Mouse (Mus musculus): ENCODE results near the gene Tmem150a. TPM values are rescaled to one million over a fixed set of nuclear protein-coding genes. Genes with fewer than 3 reads are reported as not detected.

Gene Tmem150a
- polyA plus RNA-seq, 1 experiment from 2014 or later: 39.5 TPM

DNA sequence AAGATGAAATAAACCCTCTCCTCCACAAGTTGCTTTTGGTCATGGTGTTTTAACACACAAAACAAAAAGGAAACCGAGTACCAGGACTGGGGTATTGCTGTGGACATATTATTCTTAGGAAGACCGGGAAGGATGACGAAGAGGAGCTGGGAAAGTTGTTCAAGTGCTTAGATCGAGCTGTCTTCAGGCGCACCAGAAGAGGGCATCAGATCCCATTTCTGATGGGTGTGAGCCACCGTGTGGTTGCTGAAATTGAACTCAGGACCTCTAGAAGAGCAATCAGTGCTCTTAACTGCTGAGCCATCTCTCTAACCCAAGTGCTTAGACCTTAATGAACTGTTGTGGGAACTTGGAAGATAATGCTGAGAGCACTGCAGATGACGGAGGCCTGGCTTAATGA lies 8.8 kb downstream of the Tmem150a start:
- peaks cover 11% of the 10 kb centered on the region; the same call in 1 of the 2 replicates for H3K36me3 ChIP-seq (ENCODE audit: control insufficient read depth, insufficient read depth, low read length)
- H3K27me3 ChIP-seq (replicated peaks; ENCODE audit: control insufficient read depth, insufficient read depth, low read length): no peaks in the 10 kb centered on the region
- no peak overlapping the region for H3K27ac ChIP-seq (ENCODE audit: low read depth, low read length)
- no peaks in the 10 kb centered on the region for H3K9me3 ChIP-seq (ENCODE audit: control insufficient read depth, low read length)
- WGBS: 40% methylated on average over 7 of the region's 7 CpGs
- H3K4me1 ChIP-seq (replicated peaks; ENCODE audit: control insufficient read depth, insufficient read depth, low read length): peaks cover 20% of the 10 kb centered on the region
- H3K9ac ChIP-seq (ENCODE audit: low read depth, low read length): no peak overlapping the region
- ATAC-seq (replicated peaks; ENCODE audit: low FRiP score) (no peak), DNase-seq (ENCODE audit: low spot score) (no peak)
- no peak overlapping the region for H3K4me3 ChIP-seq (ENCODE audit: low read depth, low read length)
- H3K4me2 ChIP-seq: no peak overlapping the region

DNA sequence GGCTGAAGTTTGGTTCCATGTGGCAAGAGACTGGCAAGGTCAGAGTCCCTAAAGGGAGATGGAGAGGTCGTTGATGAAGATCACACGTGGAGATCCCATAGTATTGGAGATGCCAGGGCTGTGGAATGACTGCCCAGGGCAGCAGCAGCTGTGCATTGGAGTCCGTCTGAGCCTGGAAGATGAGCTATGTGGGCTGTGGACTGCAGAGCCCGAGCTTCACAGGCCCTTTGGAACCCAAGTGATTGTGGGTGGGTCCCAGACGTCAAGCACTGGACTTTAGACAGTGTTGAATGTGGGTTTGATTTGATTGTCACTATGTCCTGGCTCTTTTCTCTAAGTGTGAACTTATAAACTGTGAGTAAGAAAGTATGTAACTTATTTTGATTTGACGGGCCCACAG lies 9.7 kb downstream of the Tmem150a start:
- DNase-seq (ENCODE audit: low spot score) (no peak), ATAC-seq (replicated peaks; ENCODE audit: low FRiP score) (no peak)
- Histone ChIP-seq H3K4me1 (replicated peaks; ENCODE audit: control insufficient read depth, insufficient read depth, low read length) (peaks cover 27% of the 10 kb centered on the region), H3K9me3 (ENCODE audit: control insufficient read depth, low read length) (no peaks in the 10 kb centered on the region), H3K4me2 (no peak overlapping the region), H3K36me3 (ENCODE audit: control insufficient read depth, insufficient read depth, low read length) (peaks cover 14% of the 10 kb centered on the region; the same call in 1 of the 2 replicates), H3K9ac (ENCODE audit: low read depth, low read length) (no peak overlapping the region), H3K27me3 (replicated peaks; ENCODE audit: control insufficient read depth, insufficient read depth, low read length) (no peaks in the 10 kb centered on the region), H3K27ac (ENCODE audit: low read depth, low read length) (no peak overlapping the region), H3K4me3 (ENCODE audit: low read depth, low read length) (no peak overlapping the region)
- WGBS: 70% methylated on average over 6 of the region's 6 CpGs

DNA sequence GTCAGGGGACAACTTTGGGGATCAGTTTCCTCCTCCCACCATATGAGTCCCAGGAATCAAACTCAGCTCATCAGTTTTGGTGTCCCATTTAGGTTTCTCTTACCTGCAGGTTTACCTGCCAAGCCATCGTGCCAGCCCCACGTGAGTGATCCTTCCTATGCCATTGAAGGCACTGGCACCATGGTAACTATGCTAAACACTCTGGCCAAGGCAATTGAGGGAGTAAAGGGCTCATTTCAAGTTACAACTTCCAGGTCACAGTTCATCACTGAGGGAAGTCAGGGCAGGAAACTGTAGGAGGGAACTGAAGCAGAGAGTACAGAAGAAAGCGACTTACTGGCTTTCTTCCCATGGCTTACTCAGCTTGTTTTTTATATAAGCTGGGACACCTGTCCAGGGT lies 11.1 kb downstream of the Tmem150a start:
- 65% methylated on average over 3 of the region's 3 CpGs for WGBS
- DNase-seq (ENCODE audit: low spot score): no peak
- H3K9me3 ChIP-seq (ENCODE audit: control insufficient read depth, low read length): no peaks in the 10 kb centered on the region
- no peak overlapping the region for H3K27ac ChIP-seq (ENCODE audit: low read depth, low read length)
- H3K4me1 ChIP-seq (replicated peaks; ENCODE audit: control insufficient read depth, insufficient read depth, low read length): peaks cover 24% of the 10 kb centered on the region
- H3K9ac ChIP-seq (ENCODE audit: low read depth, low read length): no peak overlapping the region
- H3K4me2 ChIP-seq: no peak overlapping the region
- H3K27me3 ChIP-seq (replicated peaks; ENCODE audit: control insufficient read depth, insufficient read depth, low read length): no peaks in the 10 kb centered on the region
- no peak for ATAC-seq (replicated peaks; ENCODE audit: low FRiP score)
- H3K36me3 ChIP-seq (ENCODE audit: control insufficient read depth, insufficient read depth, low read length): peaks cover 9% of the 10 kb centered on the region; the same call in 1 of the 2 replicates
- H3K4me3 ChIP-seq (ENCODE audit: low read depth, low read length): no peak overlapping the region

DNA sequence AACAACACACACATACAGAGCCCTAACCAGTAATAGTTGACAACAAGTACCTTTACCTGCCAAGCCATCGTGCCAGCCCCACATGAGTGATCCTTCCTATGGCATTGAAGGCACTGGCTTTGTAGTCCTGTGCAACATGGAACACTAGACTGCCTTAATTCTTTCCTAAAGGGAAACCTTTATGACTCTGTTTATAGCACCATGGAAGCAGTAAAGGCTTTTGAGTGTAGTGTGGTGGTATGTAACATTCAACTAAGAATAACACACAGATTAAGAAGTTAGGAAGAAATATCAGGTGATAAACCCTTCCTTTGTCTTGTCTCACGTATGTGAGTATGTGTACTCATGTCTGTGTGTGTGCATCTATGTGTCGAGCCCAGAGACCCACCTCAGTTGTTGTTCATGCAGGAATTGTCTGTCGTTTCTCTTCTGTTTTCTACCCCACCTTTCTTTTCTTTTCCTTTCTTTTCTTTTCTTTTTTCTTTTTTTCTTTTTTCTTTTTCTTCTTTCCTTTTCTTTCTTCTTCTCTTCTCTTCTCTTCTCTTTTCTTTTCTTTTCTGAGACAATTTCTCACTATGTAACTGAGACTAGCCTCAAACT lies 11.7 kb downstream of the Tmem150a start, which contains the start of gene Rnf181:
TSS of gene Rnf181 (minus strand) at position 113 of the 600 bp plus-strand sequence.
- ATAC-seq (replicated peaks; ENCODE audit: low FRiP score) (no peak), DNase-seq (ENCODE audit: low spot score) (no peak)
- 76% methylated on average over 4 of the region's 4 CpGs for WGBS
- Histone ChIP-seq H3K4me1 (replicated peaks; ENCODE audit: control insufficient read depth, insufficient read depth, low read length) (peaks cover 24% of the 10 kb centered on the region), H3K9me3 (ENCODE audit: control insufficient read depth, low read length) (no peaks in the 10 kb centered on the region), H3K4me3 (ENCODE audit: low read depth, low read length) (no peak within 1 kb of the TSS), H3K4me2 (no peak within 1 kb of the TSS), H3K27me3 (replicated peaks; ENCODE audit: control insufficient read depth, insufficient read depth, low read length) (no peaks in the 10 kb centered on the region), H3K27ac (ENCODE audit: low read depth, low read length) (no peak within 1 kb of the TSS), H3K9ac (ENCODE audit: low read depth, low read length) (no peak within 1 kb of the TSS), H3K36me3 (ENCODE audit: control insufficient read depth, insufficient read depth, low read length) (peaks cover 9% of the 10 kb centered on the region; the same call in 1 of the 2 replicates)

DNA sequence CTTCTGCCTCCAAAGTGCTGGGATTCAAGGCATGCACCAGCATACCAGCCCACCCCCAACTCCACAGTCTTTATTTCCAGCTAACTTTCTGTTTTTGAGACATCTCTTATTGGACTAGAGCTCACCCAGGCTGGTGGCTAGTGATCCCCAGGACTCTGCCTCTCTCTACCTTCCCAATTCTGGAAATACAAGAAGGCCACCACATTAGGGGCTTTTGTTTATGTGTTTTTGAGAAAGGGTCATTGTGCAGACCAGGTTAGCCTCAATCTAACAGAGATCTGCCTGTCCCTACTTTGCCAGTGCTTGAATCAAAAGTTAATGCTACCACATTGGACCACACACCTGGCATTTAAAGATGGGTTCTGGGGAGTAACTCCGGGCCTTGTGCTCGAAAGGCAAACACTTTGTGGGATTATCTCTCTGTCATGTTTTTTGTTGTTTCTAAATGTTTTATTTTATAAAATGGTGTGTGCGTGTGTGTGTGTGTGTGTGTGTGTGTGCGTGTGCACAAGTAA lies 12.3 kb downstream of the Tmem150a start:
- DNase-seq (ENCODE audit: low spot score) (no peak), ATAC-seq (replicated peaks; ENCODE audit: low FRiP score) (no peak)
- Histone ChIP-seq H3K4me2 (no peak overlapping the region), H3K9ac (ENCODE audit: low read depth, low read length) (no peak overlapping the region), H3K36me3 (ENCODE audit: control insufficient read depth, insufficient read depth, low read length) (peaks cover 9% of the 10 kb centered on the region; the same call in 1 of the 2 replicates), H3K4me1 (replicated peaks; ENCODE audit: control insufficient read depth, insufficient read depth, low read length) (peaks cover 24% of the 10 kb centered on the region), H3K9me3 (ENCODE audit: control insufficient read depth, low read length) (no peaks in the 10 kb centered on the region), H3K27ac (ENCODE audit: low read depth, low read length) (no peak overlapping the region), H3K4me3 (ENCODE audit: low read depth, low read length) (no peak overlapping the region), H3K27me3 (replicated peaks; ENCODE audit: control insufficient read depth, insufficient read depth, low read length) (no peaks in the 10 kb centered on the region)
- 76% methylated on average over 4 of the region's 4 CpGs for WGBS

DNA sequence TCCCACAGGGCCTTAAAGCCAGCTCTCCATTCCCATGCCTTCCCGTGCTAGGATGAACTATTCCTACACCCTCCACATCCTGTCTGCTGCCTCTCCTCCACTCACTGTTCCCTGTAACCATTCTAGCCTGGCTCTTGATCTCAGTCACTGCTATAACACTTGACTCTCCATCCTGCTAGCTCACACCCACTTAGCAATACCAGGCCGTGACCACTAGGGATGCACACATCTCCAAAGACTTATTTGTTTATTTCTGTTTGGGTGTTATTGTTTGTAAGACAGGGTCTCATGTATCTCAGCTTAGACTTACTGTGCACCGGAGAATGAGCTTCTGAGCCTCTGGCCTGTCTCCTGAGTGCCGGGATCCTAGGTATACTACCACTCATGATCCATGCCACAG lies 14.3 kb downstream of the Tmem150a start:
- Histone ChIP-seq H3K4me3 (ENCODE audit: low read depth, low read length) (no peak overlapping the region), H3K36me3 (ENCODE audit: control insufficient read depth, insufficient read depth, low read length) (peaks cover 9% of the 10 kb centered on the region; the same call in 1 of the 2 replicates), H3K9ac (ENCODE audit: low read depth, low read length) (0 out of 2 replicates have a peak overlapping the region, but pooled peaks have one; percentile 9), H3K27me3 (replicated peaks; ENCODE audit: control insufficient read depth, insufficient read depth, low read length) (no peaks in the 10 kb centered on the region), H3K4me2 (no peak overlapping the region), H3K4me1 (replicated peaks; ENCODE audit: control insufficient read depth, insufficient read depth, low read length) (peaks cover 33% of the 10 kb centered on the region), H3K27ac (ENCODE audit: low read depth, low read length) (no peak overlapping the region), H3K9me3 (ENCODE audit: control insufficient read depth, low read length) (no peaks in the 10 kb centered on the region)
- DNase-seq (ENCODE audit: low spot score): no peak
- 77% methylated on average over 4 of the region's 4 CpGs for WGBS
- no peak for ATAC-seq (replicated peaks; ENCODE audit: low FRiP score)

DNA sequence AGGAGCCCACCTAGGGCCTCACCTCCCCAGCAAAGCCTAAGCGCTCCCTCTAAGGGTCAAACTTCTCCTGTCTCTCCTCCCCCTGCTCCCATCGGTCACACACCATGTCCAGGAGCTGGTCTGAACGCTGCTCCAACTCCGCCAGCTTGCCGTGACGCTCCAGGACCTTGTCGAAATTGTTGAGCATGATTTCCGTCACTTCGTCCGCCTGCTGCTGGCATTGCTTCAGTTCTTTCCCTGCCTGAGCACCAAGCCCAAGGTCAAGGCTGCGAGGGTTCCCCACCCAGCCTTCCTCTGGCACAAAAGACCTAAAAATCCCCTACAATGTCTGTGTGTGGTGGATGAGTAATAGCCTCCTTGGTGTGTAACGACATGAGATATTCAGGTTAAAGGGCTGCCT lies 14.8 kb downstream of the Tmem150a start:
- H3K4me1 ChIP-seq (replicated peaks; ENCODE audit: control insufficient read depth, insufficient read depth, low read length): peaks cover 38% of the 10 kb centered on the region
- 78% methylated on average over 12 of the region's 12 CpGs for WGBS
- H3K27ac ChIP-seq (ENCODE audit: low read depth, low read length): peak overlapping the region; percentile 13; the same call in 1 of the 2 replicates

DNA sequence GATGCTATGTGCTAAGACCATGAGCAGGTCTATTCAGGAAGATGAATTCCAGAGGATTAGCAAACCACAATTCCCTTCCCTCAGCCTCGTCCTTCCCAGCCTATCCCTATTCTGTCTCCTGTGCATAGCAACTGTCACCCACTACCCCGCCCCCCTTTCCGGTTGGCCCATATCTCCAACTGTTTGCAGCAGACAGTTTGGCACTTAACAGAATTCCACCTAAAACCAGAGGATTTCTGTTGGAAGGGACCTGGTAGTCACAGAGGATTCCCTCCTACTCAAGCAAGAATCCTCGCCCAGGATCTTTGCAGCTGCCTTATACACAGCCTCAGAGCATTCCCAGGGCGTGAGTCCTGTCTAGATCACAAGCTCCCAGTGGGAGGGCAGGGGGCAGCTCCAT lies 15.9 kb downstream of the Tmem150a start:
- 57% methylated on average over 5 of the region's 5 CpGs for WGBS
- Histone ChIP-seq H3K27ac (ENCODE audit: low read depth, low read length) (peak overlapping the region; percentile 16; the same call in 1 of the 2 replicates), H3K4me2 (no peak overlapping the region), H3K9ac (ENCODE audit: low read depth, low read length) (no peak overlapping the region), H3K4me3 (ENCODE audit: low read depth, low read length) (no peak overlapping the region), H3K9me3 (ENCODE audit: control insufficient read depth, low read length) (no peaks in the 10 kb centered on the region), H3K4me1 (replicated peaks; ENCODE audit: control insufficient read depth, insufficient read depth, low read length) (peaks cover 38% of the 10 kb centered on the region), H3K36me3 (ENCODE audit: control insufficient read depth, insufficient read depth, low read length) (peaks cover 9% of the 10 kb centered on the region; the same call in 1 of the 2 replicates), H3K27me3 (replicated peaks; ENCODE audit: control insufficient read depth, insufficient read depth, low read length) (no peaks in the 10 kb centered on the region)
- no peak for ATAC-seq (replicated peaks; ENCODE audit: low FRiP score)
- DNase-seq (ENCODE audit: low spot score): no peak

More for the DNA sequence above, 14.8 kb downstream of the Tmem150a start:
- H3K9ac ChIP-seq (ENCODE audit: low read depth, low read length): no peak overlapping the region
- H3K27me3 ChIP-seq (replicated peaks; ENCODE audit: control insufficient read depth, insufficient read depth, low read length): no peaks in the 10 kb centered on the region
- no peaks in the 10 kb centered on the region for H3K9me3 ChIP-seq (ENCODE audit: control insufficient read depth, low read length)
- H3K36me3 ChIP-seq (ENCODE audit: control insufficient read depth, insufficient read depth, low read length): peaks cover 9% of the 10 kb centered on the region; the same call in 1 of the 2 replicates
- no peak for ATAC-seq (replicated peaks; ENCODE audit: low FRiP score)
- H3K4me3 ChIP-seq (ENCODE audit: low read depth, low read length): no peak overlapping the region
- H3K4me2 ChIP-seq: no peak overlapping the region
- DNase-seq (ENCODE audit: low spot score): no peak

DNA sequence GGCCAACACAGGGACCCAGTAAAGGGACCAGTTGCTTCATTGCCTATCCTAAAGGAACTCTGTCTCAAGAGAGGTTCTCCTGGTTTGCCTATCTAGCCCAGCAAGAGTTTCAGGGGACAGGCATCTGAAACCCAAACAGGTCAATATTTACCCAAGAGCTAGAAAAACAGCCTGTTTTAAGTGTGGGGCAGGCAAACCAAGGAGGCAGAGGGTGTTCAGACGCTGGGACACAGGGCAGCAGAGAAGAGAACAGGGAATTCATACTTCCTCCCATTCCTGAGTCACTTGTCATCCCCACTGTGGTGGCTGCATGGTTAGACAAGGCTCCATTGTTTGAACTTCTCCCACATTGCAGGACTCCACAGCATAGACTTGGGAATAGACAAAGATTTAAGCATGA lies 16.3 kb downstream of the Tmem150a start:
- H3K36me3 ChIP-seq (ENCODE audit: control insufficient read depth, insufficient read depth, low read length): peaks cover 9% of the 10 kb centered on the region; the same call in 1 of the 2 replicates
- no peak overlapping the region for H3K9ac ChIP-seq (ENCODE audit: low read depth, low read length)
- peak overlapping the region; percentile 16; the same call in 1 of the 2 replicates for H3K27ac ChIP-seq (ENCODE audit: low read depth, low read length)
- no peak for DNase-seq (ENCODE audit: low spot score)
- no peak overlapping the region for H3K4me3 ChIP-seq (ENCODE audit: low read depth, low read length)
- WGBS: 19% methylated on average over 1 of the region's 1 CpGs
- no peaks in the 10 kb centered on the region for H3K9me3 ChIP-seq (ENCODE audit: control insufficient read depth, low read length)
- H3K4me1 ChIP-seq (replicated peaks; ENCODE audit: control insufficient read depth, insufficient read depth, low read length): peaks cover 43% of the 10 kb centered on the region
- ATAC-seq (replicated peaks; ENCODE audit: low FRiP score): no peak
- no peak overlapping the region for H3K4me2 ChIP-seq
- H3K27me3 ChIP-seq (replicated peaks; ENCODE audit: control insufficient read depth, insufficient read depth, low read length): no peaks in the 10 kb centered on the region
